Mouse (Mus musculus) monocyte, adult 2 months (primary cell): Measurements from ENCODE around the gene Utp11.

Experiments
- DNase-seq, 2 experiments: peaks; one replicate each; pipeline ENCODE4 v3.0.0; 2022; ENCODE audit warnings: low spot score in 2 of 2, low read depth in 1 of 2

Utp11 gene

DNA sequence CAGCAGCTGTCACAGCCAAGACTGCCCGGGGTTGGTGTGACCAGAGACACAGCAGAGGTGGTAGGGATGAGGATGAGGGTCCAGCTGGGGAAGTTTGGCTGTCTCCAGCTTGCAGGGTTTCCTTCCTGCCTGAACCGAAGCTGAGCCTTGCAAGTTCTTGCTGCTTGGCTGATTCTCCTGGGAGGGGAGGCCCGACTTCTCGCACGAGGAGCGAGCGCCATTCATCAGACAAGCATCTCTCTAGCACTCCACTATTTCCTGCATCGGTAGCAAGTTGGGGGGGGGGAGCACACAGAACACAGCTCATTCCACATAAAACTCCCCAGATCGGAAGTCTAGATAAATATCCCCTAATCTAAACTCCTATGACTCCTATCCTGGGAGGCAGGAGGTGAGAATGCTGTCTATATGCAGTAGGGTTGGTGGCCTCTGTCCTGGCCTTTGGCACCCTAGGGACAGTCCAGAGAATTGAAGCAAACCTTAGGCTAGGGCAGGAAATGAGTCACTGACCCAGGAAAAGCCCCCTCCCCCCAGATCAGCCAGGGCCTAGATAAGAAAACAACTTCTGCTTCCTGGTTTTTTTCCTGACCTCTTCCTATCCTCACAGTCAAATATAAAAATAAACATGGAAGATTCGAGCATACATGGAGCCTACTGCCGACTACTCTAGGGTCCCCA is 11.5 kb upstream of the Utp11 start:
- no peak for DNase-seq

DNA sequence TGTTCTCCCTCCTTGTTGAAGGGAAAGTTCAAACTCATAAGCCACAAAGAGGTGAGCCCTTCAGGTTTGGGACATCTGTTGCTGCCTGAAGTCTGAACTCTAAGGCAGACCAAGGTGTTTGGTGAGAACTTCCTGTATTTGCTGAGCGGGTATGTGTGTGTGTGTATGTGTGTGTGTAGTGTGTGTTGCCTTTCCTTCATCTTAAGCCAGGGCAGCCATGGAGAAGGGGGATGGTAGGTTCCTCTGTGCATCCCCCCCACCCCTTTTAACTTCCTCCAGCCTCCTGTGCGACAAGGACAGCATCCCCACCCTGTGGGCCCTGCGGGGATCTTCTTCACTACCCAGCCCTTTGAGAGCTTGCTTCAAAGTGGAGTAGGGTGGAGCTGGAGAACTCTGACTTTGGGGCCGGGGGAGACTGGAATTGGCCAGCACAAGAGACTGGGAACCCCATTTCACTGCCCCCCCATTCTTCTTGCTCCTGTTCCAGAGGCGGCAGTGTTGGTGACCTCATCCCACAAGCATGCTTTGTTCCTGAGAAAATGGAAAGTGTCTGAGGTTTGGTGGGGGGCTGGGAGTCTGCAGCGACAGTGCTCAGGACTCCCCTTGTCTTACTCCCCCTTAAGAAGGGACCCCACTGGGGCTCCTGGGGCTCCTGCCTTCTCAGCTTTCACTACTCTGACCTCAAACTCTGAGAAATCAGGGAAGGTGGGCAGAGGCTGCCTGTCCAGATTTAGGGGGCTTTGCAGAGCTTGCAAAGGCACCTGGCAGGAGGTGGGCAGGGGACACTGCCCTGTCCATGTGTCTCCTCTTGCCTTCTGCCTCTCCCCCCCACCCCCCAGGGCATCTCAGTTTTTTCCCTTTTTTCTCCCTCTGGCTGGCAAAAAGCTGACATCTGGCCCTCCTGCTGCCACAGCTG is 10.7 kb upstream of the Utp11 start:
- DNase-seq = no peak

DNA sequence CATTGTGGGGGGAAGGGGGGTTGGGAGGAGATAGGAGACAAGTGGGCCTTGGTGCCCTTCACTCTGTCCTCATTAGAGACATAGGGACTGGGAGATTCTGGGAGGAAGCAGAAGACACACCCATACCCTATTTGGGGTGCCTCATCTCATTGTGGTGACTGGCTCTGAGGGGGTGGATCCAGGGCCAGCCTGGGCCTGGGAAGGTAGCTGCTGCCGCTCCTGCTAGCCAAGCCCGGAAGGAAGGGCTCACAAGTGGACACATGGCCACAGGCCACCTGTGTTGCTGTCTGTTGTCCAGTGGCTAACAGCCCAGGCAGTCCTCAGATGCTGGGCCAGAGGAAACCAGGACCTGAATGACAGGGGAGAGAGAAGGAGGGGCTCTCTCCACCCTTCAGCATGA is 10.0 kb upstream of the Utp11 start:
- DNase-seq = no peak

DNA sequence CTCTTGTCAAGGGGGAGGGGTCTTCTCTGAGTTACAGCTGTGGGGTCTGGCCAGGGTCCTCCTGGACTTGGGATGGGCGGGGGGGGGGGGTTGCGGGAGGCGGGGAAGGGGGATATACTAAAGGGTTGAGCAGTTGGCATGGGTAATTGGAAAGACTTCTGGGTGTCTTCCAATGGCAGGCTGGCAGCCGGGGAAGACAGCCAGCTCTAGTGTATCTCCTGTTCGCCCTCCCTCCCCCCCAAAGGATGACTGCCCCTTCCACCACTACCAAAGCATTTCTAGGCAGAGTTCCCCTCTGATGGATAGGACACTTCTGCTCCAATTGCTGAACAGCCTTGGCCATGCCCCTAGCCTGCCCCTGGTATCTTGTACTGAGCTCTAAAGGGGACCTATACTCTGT is 8.5 kb upstream of the Utp11 start:
- DNase-seq = no peak

DNA sequence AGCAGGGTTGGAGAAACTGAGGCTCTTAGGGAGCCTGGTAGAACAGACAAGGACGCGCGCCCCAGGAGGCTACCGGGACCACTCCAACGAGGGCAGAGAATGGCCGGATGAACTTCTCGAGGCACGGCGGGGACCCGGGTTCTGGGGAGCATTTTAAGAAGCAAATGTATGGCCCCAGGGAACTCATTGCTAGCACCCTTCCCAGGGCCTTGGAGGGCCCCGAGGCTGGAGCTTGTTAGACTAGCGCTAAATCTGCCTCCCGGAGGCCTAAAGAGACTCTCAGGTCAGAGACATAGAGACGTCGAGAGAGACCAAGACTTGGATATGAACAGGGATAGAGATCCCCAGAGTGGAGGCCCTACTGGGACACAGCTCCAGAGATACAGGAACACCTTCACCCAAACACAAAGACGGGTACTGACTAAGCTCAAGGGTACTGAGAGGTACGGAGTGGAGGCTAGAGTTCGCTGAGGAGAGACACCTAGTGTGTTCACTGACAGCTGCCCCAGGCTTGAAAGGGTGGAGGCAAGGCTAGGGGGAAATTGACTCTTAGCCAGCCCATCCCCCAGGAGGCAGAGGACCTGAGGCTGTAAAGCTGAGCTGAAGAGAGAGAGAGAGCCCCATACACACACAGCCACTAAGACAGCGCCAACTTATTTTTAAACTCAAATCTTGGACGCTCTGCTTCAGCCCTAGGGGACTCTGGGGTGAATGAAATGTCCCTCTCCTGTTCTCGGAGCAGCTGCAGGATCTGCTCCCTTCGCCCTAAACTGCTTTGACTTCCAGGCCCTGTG is 7.8 kb upstream of the Utp11 start:
- no peak for DNase-seq

DNA sequence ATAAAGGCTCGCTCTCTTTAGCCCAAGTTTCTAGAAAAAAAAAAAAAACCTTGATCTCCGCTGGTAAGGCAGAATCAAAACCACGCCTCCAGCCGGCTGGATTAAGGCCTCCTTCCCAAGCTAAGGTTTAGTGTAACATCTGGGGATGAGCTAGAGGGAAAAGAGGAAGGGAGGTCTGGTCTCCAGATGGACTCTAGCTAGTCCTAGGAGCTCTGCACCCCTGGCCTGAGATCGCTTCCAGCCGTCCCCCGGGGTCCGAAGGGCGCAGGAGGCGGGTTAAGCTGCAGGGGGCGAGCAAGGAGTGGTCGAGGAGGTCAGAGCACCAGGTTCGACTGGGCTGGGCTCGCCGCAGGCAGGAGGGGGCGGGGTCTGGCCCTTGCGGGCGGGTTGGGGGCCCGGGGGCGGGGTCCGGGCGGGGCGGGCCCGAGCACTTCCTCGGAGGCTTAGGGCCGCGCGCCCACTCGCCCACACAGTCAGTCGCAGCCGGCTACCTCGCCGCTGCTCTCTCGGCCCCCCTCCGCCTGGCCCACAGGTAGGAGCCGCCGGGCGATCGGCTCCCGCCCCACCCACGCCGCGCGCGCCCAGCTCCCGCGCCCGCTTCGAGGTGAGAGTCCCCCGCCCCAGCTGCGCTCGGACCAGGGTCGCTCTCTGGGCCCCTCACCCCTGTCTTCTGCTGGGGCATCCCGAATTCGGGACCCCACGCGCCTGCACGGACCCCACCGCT is 7.0 kb upstream of the Utp11 start, which contains the start of gene Fhl3:
TSS of gene Fhl3 (plus strand) at position 454 of the 724 bp plus-strand sequence.
- no peak for DNase-seq

DNA sequence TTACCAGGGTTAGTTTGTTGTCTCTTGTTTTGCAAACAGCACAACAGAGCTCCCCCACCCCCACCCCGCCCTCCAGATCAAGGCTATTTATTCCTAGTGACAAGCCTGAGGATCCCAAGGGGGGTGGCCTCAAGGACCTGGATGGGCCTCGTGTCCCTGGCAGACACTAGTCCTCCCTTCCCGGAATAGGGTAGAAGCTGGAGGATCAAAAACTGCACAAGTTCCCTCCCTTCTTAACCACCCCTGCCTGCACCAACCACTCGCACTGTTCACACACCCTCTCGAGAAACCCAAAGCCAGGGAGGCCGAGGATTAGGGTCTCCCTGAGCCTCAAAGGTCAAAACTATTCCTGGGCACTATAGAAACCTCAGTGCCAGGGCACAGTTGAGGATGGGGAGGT is 6.4 kb upstream of the Utp11 start:
- DNase-seq = no peak

DNA sequence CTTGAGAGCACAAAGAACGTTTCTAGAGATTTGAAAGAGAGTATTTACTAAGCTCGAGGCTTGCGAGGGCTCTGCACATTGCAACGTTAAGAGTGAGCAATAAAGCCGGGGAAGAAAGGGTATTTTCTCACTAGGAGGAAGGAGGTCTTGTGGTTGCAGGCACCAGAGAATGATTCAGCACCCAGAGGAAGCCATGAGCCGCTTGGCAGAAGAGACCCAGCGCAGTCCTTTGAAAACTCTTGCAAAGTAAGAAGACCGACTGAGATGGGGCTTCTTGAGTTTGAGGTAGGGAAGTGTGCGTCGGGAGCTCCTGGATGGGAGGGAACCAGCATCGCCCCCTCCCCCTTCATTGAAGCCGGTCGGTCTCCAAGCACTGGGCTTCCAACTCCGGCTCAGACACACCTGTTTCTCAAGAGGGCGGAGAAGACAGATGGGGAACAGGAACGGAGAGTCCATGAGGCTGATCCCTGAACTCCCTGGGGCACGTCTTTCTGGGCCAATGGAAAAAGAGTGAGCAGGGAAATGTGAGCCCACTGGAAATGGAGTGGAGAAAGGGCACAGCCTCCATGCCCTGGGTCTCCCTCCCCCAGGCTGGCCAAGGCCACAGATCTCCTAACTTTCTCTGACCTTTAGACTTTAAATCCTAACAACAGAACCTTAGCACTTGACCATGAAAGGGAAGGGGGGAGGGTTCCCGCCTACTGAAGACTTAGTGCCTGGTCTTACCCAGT is 2.6 kb upstream of the Utp11 start:
- DNase-seq = no peak

DNA sequence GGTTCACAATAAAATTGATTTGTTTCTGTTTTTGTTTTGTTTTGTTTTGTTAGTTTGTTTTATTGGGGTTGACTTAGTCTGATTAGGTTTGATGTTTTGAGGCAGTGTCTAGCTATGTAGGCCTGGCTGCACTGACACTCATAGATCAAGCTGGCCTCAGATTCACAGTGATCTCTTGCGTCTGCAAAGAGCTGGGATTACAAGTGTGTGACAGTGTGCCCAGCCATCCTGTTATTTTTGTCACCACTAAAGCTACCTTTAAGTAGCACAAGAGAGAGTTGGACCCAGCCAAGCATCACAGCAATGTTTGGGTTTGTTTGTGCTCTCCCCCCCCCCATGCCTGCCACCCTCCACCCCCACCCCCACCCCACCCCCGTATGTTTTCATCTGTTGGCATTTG is 1.2 kb upstream of the Utp11 start:
- no peak for DNase-seq

DNA sequence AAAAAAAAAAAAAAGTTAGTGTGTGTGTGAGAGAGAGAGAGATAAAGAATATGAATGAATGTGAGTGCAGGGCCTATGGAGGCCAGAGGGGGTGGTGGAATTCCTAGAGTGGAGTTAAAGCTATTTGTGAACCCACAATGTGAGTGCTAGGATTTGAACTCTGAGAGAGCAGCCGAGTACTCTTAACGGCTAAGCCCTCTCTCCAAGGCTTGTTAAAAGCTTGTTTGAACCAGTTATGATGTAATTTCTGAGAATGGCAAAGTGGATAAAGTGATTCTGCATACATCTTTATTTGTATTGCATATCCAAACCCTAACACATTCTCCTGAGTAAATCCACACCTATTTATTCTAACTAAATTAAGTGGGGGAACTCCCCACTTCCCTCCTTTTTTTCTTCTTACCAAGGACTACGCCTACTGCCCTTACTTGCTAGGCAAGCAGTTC is 961 bp downstream of the Utp11 start:
- DNase-seq = no peak

DNA sequence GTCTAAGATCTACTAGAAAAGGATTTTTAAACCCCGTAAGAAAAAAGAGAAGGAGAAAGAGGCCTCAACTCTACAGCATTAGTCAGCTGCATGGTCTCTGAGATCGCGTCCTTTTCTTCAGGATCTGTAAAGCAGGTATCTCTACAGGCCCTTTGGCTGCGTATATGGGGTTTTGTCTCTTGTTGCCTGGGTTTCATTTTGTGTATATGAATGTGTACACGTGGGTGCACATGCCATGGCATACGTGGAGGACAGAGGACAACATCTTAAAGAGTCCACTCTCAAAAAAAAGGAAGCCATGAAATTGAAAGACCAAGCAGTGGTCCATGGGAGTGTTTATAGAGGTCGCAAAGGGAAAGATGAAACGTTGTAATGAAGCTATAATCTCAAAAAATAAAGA is 1.9 kb downstream of the Utp11 start:
- no peak for DNase-seq

DNA sequence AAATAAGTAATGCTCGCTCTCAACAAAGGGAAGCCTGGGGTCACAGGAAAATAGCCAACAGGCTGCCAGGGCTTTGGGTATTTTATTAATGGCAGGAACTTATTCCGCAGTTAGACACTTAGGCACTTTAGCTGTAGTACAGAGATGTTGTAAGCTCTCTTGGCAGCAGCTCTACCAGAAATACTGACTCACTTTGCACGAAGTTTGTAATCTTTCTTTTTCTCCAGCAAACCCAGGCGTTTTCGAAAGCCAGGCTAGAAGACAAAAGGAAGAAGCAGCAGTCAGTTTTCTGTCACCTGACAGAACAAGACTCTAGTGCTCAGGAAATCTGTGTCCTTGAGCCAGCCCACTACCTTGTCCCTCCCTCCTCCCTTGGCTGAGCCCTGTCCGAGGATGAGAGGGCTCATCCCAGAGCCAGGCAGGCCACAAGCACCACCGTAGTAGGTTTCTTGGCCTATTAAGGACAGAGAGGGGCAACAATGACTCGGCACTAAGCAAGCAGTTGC is 7.5 kb downstream of the Utp11 start:
- DNase-seq = no peak

DNA sequence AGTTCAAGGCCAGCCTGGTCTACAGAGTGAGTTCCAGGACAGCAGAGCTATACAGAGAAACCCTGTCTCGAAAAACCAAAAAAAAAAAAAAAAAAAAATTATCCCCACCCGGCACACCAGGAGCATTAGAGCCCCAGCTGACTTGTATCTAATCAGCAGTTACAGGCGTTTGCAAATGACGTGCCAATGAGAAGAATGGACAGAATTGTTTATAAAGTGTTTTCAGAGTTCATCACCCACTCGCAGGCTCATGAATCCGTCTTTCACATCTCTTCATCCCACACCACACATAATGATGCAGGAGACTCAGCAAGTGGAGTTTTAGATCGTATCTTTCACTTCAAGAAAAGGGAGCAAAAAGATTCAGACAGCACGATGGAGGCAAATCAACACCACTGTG is 7.9 kb downstream of the Utp11 start:
- DNase-seq = no peak

DNA sequence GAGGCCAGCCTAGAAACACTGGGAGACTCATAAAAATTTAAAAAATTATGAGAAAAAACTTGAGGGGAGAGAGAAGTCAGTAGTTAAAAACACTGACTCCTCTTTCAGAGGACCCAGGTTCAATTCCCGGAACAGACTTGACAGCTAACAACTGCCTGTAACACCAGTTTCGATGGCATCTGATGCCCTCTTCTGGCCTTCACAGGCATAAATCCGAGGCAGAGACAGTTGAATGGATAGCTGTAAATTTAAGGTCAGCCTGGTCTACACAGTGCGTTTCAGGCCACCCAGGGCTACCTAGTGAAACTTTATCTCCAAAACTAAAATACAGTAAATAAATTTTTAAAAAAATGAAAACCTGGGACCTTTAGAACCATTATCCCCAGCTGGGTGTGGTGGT is 8.4 kb downstream of the Utp11 start:
- DNase-seq = no peak

DNA sequence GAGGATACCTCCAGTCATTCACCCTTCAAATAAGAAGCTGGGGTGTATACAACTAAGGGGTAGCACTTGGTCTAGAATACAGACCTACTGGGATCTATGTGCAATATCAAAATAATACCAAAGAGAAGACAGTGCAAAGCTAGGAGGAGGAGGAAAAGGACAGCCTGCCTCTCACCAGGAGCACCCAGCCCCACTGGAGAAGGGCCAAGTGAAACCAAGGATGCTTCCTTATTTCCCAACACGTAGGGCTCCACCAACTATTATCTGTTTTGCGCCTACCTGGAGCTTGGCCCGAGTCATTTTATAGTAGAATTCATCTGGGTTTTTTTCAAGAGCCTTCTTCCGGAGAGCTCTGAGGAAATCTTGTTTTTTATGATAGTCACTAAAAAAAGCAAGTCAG is 9.9 kb downstream of the Utp11 start:
- DNase-seq = no peak

DNA sequence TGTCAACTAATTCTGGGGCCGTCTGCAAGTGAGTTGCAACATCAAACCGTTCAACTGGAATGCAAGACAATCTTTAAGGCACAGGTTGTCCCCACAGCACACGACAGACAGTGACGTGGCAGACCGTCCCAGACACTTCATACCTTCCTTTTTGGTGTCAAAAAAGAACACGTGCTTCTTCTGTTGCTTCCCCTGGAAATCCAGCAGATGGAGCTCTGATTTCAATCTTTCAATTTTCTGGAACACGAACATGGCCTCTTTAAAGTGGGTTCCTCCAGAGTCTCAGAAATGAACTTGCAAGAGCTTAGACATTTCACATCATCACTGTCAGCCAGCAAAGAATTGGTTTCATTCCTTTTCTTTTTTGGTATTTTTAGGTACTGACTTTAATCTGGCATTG is 11.1 kb downstream of the Utp11 start:
- DNase-seq = no peak

DNA sequence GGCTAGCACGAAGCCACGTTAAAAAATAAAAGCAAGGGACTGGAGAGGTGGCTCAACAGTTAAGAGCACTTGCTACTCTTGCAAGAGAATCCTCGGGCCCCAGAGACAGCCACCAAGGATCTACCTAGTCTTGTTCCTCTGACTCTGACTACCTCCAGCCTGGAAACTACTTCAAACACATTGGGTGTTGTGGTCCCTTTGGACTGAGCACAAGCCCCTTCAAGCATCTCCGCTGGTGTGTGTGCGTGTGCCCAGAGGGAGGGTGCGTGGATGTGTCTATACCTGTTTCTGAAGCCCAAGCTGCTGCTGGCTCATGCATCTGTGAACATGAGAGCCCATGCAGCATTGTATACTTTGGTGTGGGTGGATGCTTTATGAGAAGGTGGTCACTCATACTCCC is 17.4 kb downstream of the Utp11 start:
- DNase-seq = no peak

DNA sequence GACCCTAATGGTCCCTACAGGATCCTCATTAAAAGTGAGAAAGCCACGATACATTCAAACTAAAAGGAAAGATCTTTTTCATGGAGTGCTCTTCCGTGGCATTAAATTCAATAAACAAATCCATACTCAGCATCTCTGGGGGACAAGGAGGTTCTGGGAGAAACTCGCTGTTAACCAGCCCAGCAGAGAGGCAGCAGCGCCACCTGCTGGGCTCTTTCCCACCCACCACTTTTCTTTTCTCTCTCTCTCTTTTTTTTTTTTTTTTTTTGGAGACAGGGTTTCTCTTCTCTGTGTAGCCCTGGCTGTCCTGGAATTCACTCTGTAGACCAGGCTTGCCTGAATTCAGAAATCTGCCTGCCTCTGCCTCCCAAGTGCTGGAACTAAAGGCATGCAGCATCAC is 18.4 kb downstream of the Utp11 start:
- no peak for DNase-seq

DNA sequence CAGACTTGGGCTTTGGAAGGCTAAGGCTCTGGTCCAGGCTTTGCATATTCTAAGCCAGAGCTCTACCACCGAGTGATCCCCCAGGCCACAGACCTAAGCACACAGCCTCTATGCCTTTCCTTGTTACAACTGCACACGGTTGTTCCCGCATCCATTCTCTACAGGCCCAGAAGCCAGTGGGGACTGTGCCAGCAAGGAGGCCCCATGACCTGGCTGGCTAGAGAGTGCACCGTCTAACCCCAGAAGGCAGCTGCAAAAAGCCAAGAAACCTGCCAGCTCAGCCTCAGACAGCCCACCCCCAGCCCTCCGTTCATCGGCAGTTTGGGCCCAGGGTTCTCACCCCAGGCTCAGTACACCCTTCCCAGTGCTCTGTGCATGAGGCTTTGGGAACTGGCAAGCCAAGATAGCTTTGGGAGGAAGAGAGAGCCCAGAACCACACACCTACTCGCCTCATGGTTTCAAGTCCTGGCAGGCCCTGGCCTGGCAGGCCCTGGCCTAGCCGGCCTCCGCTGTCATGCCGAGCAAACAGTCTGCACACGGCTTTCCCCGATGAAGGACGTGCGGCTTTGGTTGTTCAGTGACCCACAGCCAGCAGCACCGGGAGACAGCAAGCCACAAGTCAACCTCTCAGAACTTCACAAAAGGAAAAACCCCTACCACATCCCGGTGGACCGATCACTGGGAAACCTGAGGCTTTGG is 18.9 kb downstream of the Utp11 start:
- DNase-seq = no peak
